Mouse (Mus musculus): Measurements from ENCODE around the gene Sdr39u1. TPM values are rescaled to one million over a fixed set of nuclear protein-coding genes. Genes with fewer than 3 reads are reported as not detected.
A peak's percentile ranks its signal among the peaks of the same experiment; 100 is the strongest.

Gene Sdr39u1
- 5.4 and 5.9 TPM in 2 replicates for total RNA-seq (2015; ENCODE audit: low replicate concordance)
- total RNA-seq (2017; ENCODE audit: low replicate concordance): 0.64 TPM in 1 of 2 replicates, not detected in the other

- 0 out of 2 replicates have a peak, but pooled peaks have one; percentile 25 for ATAC-seq (replicated peaks; ENCODE audit: low FRiP score, poor library complexity, severe bottlenecking)
These were observed at the start of gene Sdr39u1 for GRCm38 (mm10) chr14:55899701-55900413. Sdr39u1 (minus strand) TSS chr14:55900293.

DNA sequence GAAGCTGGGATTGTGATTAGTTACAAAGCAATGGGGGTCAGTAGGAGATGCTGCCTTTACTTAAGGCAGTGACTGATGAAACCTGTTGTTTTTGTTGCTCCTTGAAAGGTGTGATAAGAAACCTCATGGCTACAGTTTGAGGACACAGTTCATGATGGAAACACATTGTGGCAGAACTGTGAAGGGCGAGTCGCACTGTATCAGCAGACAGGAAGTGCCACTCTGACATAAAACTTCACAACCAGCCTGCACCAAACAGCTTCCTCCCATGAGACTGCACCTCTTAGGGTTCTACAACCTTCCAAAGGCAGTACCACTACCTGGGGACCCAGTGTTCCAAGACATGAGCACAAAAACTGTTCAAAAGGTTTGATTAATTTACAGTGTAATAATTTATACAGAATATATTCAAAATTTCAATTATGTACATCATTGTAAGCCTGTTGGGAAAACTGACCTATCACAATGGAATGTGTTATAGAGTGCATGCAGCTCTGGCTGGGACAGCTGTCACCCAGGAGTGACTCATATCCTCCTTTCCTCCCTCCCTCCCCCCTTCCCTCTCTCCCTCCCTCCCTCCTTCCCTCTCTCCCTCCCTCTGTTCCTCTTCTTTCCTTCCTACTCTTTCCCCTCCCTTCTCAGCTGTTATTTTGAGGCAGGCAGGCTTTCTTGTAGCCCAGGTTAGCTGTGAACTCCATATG is 46.3 kb upstream of the Sdr39u1 start:
- no peak for ATAC-seq (replicated peaks; ENCODE audit: low FRiP score, poor library complexity, severe bottlenecking)

DNA sequence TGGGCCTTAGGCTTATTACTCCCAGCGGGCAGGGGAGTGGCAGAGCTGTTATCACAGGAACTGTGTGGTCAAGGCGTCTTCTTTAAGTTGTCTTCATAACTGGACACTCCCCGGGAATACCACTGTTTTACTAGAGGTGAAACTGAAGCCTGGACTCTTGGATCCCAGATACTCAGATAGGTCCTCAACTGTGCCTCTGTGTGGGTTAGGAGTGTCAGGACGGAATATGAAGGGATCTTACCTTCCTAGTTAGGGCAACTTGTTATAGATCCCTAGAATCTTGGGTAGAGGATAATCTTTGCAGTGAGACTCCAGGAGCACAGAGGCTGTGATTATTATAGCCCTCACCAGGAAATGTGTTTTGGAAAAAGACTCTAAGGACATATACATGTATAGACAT is 44.5 kb upstream of the Sdr39u1 start, which contains the start of gene Cma1:
Gene Cma1, minus strand, starts transcription at position 101 of the 400 bp plus-strand sequence.
- no peak for ATAC-seq (replicated peaks; ENCODE audit: low FRiP score, poor library complexity, severe bottlenecking)

- ATAC-seq (replicated peaks; ENCODE audit: low FRiP score, poor library complexity, severe bottlenecking): no peak
These were observed 43.5 kb upstream of the Sdr39u1 start for GRCm38 (mm10) chr14:55943601-55944000.

DNA sequence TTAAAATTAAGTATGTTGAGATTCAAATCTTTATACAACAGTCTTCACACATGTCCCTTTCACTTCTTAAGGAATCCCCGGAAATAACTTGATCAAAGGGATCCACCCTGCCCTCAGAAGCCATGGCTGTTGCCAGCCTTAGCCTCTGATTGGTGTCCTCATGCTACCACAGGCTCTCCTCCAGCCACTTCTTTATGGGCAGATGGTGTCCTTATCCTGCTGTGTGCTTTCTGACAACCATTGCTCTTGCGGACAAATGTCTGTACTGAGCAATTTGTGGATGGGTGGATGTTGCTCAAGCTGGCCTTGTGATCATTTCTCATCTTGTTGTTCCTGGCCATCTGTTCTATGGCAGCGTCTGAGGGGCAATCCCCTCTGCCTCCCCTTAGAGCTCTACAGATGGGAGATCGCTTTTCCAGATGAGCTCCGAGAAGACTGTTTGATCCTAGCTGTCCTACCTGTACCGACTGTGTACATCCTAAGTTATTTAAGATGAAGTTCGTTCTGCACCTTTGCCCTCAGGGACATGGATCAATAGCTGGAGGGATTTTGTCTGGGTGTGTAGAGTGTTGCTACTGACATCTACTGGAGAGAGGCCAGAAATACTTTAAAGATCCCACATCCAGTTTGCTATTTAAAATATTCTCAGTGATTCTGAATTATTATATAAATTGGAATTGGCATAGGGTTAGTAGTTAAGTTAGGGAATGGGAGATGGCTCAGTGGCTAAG is 40.1 kb upstream of the Sdr39u1 start:
- no peak for ATAC-seq (replicated peaks; ENCODE audit: low FRiP score, poor library complexity, severe bottlenecking)

DNA sequence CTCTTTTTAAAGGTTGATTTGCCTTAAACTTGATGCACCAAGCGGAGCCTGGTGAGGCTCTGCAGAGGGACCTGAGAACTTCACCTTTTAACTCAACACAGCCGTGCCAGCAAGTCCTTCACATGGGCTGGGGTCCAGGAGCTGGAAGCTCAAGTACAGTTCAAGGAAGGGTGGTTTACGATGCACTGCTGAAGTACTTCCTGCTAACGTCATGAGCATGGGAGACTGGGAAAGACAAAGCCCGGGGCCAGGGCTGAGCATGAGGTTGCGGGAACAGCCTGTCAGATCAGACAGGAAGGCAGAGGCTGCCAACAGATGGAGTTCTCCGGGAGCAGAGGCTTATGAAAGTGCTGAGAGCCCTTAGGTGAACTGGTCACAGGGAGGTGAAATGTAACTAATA is 33.5 kb upstream of the Sdr39u1 start:
- ATAC-seq (replicated peaks; ENCODE audit: low FRiP score, poor library complexity, severe bottlenecking): no peak

DNA sequence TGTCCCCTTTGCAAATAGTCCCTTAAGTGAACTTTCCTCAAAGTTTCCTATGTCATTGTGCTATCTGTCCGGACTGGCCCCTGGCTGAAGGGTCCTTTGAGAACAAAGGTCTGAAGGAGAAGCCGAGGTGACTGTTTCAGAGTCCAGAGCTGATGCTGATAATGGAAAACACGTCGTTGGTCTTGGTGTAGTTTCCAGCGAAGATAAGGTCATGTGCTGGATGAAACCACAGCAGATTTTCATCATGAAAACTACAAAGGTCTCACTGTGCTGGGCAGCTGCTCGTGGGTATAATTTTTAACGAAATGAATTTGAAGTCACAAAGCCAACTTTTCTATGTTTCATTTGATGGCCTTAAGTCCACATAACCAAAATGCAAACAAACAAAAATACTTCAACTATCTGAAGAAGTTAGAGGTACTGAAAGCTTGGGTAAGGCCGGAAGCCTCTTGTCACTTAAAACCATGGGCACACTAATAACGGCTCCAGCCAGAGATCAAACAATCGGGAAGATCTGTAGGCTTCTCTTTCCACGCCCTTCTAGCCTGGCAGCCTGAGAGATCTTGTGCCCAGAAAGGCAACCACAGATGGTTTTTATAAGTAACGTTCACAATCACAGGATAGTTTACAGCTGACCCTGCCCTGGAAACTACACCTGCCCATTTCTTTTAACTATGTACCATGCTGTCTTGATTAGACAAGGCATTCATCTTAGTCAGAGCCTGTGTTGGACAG is 29.3 kb upstream of the Sdr39u1 start:
- no peak for ATAC-seq (replicated peaks; ENCODE audit: low FRiP score, poor library complexity, severe bottlenecking)

- ATAC-seq (replicated peaks; ENCODE audit: low FRiP score, poor library complexity, severe bottlenecking): no peak
These were observed 26.8 kb upstream of the Sdr39u1 start for GRCm38 (mm10) chr14:55926847-55927246.

DNA sequence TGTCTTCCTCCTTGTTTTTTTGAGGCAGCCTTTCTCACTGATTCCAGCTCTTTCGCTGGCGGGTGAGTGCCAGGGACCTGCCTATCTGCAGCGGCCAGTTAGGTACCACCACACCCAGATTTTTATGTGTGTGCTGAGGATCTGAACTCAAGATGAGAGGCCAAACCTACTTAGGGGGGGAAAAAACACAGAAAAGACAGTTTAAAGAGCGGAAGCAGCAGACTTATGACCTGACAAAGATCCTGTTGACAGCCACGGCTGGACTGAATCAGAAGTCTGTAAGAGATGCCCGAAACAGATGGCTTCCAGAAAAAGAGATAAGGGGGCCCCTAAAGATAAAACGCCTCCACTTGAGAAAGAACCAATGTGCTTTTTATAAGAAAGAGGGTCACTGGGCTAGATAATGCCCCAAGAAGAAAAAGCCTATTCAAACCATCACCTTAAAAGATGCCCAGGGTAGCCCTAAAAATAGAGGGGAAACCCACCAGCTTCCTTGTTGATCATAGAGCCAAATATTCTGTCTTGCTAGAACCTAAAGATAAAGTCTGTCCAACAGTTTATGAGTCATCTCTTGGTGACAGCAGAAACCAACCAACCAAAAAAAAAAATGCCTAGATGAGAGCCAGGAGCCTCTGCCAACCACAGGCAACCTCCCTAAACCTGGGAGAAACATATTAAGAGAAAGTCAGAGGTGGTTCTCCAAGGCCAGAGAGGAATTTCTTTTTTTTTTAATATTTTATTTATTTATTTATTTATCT is 22.6 kb upstream of the Sdr39u1 start:
- peak; percentile 36; the same call in 1 of the 2 replicates for ATAC-seq (replicated peaks; ENCODE audit: low FRiP score, poor library complexity, severe bottlenecking)

GRCm38 (mm10) chr14:55918240-55919082 is 18.4 kb upstream of the Sdr39u1 start:
- ATAC-seq (replicated peaks; ENCODE audit: low FRiP score, poor library complexity, severe bottlenecking): peak; percentile 66; the same call in 1 of the 2 replicates

GRCm38 (mm10) chr14:55913406-55913805 is 13.3 kb upstream of the Sdr39u1 start:
- ATAC-seq (replicated peaks; ENCODE audit: low FRiP score, poor library complexity, severe bottlenecking): no peak

DNA sequence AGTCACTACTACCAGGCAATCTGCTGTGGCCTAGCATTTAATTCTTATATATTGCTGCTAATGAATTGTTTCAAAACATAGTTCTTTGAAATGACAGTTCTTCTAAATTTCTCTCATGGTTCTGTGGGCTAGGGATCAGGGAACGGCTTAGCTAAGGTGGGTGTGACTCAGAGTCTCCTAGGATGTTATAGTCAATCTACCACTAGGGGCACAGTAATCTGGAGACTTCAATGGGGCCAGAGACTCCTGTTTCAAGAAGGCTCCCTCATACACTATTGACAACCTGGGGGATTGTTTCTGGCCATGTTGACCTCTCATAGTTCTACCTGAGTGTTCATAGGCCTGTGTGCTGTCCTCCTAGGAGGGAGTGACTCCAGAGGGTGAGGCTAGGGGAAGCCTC is 5.4 kb upstream of the Sdr39u1 start:
- ATAC-seq (replicated peaks; ENCODE audit: low FRiP score, poor library complexity, severe bottlenecking): no peak

- no peak for ATAC-seq (replicated peaks; ENCODE audit: low FRiP score, poor library complexity, severe bottlenecking)
These were observed 292 bp upstream of the Sdr39u1 start for GRCm38 (mm10) chr14:55900414-55900755.

DNA sequence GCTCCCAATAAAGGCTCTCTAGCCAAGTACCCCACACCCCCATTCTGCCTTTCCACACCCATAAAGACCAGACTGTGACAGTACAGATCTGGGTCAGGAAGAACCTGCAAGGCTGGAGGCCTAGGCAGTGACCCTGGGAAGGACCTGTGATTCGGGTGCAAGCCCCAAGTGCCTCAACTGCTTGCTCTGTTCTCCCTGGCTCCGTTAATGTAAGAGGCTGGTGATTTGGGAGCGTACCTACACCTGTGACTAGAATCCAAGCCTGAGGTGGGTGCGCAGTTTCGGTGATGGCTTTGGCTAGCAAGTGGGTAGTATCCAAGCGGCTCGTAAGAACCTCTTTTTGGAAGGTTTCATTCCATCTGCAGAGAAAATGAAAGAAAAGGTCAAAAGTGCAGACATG is 1.1 kb downstream of the Sdr39u1 start:
- ATAC-seq (replicated peaks; ENCODE audit: low FRiP score, poor library complexity, severe bottlenecking): no peak

- ATAC-seq (replicated peaks; ENCODE audit: low FRiP score, poor library complexity, severe bottlenecking): no peak
These were observed 2.4 kb downstream of the Sdr39u1 start for GRCm38 (mm10) chr14:55897671-55898070.

GRCm38 (mm10) chr14:55886571-55887382 is 13.3 kb downstream of the Sdr39u1 start:
- no peak for ATAC-seq (replicated peaks; ENCODE audit: low FRiP score, poor library complexity, severe bottlenecking)

DNA sequence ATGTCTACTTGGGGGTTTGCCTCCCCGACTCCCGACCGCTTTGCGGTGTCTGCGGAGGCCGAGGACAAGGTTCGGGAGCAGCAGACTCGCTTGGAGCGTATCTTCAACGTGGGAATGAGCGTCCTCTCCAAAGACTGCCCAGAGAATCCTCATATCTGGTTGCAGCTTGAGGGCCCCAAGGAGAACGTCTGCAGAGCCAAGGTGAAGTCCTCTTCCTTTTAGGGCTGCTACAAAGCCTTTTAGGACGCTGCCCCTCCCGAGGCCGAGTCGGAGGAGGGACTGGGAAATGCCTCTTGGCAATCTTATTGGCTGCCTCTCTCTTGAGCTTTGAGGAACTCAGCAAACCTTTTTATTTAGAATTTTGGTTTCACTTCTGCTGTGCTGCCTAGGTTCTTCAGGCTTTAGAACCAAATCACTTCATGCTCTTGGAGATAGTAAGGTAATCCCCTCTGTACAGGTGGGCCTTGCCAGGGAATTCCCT is 14.3 kb downstream of the Sdr39u1 start:
- ATAC-seq (replicated peaks; ENCODE audit: low FRiP score, poor library complexity, severe bottlenecking): no peak

All from erythroid progenitor cell, adult 5-6 weeks (primary cell).